Mouse (Mus musculus) right cerebral cortex, postnatal 14 days (tissue): Measurements from ENCODE around the gene Poldip3.

Source experiments
- DNase-seq: peaks from one replicate; pipeline ENCODE4 v3.0.0; 2022

Poldip3 gene

DNA sequence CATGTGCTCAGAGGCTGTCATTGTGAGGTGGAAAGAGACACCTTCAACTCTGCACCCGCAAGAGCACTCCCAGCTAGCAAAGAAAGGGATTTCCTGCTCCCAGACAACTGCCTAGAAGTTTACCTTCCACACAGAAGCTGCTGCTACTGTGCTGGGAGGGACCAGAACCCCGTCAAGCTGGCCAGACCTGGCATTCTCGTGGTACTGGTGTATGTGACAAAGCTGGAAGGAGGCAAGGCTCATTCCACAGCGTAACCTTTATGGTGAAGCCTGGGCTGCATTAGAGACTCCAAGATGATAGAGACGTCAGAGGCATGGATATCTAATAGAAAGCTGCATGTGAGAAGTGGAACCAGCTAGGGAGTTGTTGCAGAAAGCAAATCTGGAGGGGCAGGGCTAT is 24.6 kb downstream of the Poldip3 start:
- DNase-seq: no peak

DNA sequence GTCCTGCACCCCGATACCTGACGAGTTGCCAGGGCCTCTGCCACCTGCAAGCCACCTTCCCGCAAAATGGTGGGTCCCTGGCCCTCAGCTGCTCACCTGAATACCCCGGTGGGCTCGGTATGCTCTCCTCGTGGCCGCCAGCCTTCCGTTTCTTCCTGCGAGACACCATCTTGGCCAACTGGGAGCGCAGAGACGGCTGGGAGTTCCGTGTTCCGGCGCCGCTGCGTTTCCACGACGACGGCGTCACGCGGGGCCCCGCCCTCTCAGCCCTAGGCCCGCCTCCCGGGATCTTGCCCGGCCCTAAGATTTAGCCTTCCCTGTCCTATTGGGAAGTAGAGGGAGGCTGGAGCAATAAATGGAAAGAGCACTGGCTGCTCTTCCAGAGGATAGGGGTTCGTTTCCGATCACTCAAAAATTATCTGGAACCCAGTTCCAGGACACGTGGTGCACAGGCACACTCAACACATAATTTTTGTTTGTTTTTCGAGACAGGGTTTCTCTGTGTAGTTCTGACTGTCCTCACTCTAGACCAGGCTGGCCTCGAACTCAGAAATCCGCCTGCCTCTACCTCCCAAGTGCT is 26.5 kb downstream of the Poldip3 start, which contains the start of gene Rrp7a:
Rrp7a (minus strand) TSS at position 236 of the 580 bp plus-strand sequence.
- peak; percentile 94 for DNase-seq

DNA sequence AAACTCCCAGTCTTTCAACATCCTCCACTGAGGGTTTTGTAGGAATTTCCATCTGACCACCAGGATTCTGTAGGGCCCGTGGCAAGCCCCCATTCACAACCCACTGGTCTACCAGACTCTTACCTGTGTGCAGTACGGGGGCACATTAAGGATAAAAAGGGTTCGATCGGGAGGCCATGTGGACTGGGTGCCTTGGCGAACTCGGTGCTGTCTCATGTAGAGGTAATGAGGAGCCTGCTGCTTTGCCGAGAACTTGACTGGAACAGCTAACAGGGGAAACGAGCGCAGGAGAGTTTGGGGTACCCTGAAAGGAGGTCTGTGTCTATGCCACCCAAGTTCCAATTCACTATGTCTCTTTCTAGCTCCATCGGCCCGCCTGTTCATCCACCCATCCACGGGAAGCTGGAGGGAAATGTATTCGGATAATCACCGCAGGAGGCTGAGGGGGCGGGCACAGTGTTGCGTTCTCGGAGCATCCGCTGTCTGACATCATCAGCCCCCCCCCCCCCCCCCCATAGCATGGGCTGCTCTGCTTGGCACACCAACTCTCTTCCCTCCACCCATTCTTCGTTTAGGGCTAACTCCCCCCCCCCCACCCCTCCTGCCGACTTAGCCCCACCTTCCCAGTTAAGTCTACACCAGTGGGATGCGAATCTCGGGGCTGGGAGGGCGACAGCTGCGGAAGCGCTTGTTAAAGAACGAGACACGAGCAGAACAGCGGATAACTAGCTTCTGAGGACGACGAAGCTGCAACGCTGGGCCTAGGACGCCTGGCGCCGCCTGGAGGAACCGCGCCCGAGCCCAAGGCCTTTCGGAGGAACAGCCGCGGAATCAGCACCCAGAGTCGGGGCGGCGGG is 27.2 kb downstream of the Poldip3 start:
- peak; percentile 66 for DNase-seq

DNA sequence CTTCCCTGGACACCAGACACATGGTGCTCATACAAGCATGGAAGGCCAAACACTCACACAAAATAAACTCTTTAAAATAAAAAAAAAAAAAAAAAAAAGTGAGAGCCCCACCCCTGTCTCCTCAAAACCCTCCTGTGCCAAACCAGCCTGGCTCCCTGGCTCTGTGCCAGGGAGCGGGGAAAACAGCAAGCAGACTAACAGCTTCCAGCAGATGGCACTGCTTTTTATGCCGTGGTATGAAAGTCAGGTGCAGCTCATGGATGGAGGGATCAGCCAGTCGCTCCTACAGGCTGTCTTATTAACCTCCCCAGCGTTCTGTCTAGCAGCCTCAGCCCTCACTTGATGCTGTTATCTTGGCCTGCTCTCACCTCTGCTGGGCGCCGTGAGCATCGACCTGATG is 30.8 kb downstream of the Poldip3 start:
- peak; percentile 54 for DNase-seq

DNA sequence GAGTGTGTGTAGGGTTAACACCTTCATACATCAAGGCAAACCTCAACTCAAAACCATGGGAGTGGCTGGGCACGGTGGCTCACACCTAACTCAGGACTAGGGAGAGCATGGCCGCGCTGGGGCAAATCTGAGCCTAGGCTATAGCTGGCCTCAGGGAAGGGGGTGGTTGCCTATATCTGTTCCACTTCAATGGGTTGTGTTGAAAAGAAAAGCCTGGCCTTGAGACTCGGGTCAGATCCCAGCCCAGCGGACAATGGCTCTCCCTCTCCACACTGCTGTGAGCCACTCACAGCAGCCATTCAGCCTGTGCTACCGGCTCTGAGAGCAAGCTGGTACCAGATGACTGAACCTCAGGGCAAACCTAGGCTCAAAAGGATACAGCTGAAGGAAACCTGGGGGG is 34.1 kb downstream of the Poldip3 start:
- DNase-seq: no peak

DNA sequence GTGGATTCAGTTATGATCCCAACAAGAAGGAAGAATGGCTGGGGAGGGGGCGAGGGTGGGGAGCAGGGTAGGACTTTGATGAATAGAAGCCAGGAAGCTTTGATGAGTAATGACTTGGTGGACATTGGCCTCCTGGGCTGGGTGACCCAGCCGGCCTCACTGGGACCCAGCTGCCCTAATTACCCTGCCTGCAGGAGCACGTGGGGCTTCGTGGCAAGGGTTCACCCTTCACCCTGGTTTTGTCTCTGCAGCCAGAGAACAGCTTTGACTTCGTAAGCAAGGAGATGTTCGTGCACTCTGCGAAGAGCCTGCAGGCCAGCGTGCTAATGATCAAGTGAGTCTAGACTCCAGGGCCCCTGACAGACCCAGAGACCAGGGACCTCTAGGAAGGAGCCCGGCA is 35.1 kb downstream of the Poldip3 start:
- no peak for DNase-seq

DNA sequence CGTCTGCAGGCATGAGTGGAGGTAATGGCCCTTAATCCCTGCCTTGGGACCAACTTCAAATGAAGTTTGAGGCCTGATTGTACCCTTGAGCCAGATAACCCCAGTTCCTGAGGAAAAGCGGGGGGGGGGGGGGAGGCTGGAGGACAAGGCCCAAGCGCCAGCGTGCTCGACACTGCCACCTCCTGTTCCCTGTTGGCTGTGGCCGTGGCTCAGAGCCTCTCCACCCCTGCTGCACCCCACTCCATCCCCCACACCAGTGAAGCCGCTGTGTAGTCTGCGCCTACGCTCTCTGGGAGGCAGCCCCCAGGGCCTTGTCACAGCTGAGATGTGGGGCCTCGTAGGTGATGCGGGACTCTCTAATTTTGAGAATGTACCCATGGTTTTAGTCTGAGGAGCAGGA is 36.3 kb downstream of the Poldip3 start:
- peak; percentile 80 for DNase-seq

DNA sequence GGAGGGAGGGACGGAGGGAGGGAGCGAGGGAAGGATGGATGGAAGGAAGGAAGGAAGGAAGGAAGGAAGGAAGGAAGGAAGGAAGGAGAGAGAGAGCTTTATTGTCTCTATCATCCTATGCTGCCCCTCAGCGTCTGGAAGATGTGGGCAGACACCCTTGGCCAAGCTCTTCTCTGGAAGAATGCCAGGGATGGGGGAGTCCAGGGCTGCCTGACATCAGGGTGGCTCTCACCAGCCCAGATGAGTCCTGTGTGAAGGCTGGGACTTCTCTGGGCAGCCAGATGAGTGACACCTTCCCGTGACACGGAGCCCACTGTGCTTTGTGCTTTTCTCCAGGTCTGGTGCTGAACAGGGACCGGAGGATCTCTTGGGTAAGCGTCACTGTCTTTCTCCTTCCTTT is 37.3 kb downstream of the Poldip3 start:
- DNase-seq: no peak

DNA sequence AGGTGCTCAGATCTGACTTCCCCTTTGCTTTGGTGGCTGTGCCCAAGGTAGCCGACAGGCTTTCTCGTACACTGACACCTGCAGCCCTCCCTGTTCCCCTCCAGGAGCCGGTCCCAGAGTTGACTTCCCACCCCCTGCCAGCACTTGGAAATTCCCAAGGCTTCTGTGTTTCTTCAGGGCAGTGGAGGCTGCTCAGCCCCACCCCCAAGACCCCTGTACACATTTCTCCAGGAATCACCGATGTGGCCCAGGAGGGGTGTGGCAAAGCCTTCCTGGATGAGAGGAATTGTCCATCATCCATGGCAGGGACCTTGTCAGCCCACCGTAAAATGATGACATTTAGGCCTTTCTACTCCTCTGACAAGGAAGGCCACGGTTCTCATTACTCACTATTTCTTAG is 37.9 kb downstream of the Poldip3 start:
- DNase-seq: no peak

DNA sequence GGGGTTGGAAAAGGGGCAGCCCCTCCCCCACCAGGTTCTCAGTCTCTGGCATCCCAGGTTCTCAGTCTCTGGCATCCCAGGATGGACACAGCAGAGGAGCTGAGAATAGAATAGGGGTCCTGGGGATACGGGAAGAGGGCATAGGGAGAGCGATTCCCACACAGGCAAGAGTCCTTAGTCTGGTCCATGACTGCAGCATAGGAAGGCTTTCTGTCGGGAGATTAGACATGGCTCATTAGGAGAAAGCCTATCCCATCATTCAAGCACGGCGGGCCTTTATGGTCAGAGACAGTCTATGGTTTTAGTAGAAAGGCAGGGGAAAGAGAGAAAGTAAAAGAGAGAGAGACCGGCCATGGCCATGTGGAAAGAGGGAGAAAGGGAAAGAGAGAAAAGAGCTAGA is 41.4 kb downstream of the Poldip3 start:
- no peak for DNase-seq

DNA sequence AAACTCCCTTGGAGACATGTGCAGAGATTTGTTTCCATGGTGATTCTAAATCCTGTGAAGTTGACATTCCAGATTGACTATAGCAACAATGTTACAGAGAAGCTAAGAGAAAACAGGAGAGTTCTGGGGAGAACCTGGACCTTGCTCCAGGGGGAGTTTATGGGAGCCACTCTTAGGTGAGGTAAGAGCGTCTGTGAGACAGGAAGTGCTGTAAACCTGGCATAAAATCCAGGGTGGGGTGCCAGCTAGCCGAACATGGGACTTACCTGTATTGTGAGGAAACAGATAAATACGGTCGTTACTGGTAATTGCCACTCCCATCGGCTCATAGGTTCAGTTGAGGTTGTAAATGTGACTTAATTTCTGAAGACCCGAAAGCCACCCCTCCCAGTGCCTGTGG is 42.8 kb downstream of the Poldip3 start:
- no peak for DNase-seq

DNA sequence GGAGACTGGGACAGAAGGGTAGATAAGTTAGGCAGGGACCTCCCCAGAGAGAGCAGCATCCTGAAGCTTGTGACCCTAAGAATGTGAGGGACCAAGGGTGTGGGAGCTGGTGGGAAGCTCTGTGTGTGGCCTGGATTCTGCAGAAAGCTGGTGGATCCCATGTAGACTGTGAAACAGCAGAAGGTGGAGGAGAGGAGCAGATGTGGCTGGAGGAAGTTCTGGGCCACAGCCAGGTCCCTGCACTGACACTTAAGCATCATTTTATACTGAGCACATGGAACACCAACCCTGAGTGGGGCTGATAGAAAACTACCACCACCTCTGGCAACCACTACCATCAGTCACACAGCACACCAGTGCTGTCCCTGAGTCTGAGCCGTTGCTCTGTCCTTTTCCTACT is 46.1 kb downstream of the Poldip3 start:
- DNase-seq: no peak

DNA sequence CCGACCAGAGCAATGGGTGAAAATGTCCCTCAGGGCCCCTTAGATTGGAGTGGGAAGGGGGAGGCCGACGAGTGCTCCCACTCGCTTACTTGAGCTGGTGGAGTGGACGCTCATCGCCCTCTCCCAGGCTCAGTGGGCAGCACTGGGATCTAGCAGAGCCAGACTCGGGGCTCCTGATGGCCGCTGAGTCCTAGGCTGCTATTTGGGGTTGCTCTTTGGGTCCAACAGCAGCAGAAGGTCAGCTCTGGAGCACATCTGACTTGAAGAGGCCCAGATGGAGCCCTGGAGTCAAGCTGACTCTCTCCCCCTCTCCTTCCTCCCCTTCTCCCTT is 48.9 kb downstream of the Poldip3 start:
- DNase-seq: no peak

DNA sequence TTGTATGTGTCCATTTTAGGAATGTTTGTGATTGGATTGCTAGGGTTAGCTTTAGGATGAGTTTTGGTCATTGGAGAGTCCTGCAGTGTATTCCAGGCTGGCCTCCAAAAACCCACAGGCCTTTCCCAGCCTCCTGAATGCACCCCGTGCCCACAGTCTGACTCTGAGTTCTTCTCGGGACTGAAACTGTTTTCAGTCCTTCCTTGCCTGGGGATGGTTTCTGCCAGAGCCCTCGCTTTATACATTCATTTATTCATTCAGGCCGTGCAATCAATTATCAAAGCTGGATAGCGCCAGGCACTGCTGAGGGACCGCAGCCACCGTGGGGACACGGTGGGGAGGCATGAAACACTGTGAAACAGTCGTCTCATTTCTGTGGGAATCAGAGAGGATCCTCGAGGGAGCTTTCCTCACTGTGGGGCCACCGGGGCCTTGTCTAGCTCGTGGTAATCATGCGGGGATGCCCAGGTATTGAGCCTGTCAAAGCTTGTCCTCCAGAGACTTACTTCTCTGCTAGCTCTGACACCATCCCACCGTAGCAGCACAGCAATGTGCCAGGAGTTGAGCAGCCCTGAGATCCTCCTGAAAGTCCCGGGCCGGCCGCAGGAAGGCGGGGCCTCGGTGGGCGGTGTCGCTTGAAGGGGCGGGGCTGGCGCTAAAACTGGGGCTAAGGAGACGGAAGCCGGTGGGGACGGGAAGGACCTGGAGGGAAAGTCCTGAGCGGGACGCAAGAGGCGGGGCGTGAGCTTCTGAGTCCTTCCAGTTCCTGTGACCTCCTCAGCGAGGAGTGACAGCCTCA is 49.5 kb downstream of the Poldip3 start:
- peak; percentile 64 for DNase-seq

DNA sequence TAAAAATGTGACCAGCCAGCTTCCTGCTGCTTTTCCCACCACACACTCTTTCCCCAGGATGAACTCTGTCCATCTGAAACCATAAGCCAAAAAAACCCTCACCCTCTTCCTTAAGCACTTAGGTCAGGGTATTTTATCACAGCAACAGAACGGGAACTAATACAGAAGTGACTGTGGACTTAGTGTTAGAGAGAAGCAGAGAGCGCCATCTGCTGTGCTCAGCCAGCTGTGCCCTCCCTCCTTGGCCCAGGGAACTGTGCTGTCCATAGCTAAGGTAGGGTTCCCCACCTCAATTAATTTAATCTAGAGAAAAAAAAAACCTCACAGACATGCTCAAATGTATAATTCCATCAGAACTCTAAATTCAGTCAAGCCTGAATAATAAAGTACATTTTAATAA is 53.2 kb downstream of the Poldip3 start:
- DNase-seq: no peak

DNA sequence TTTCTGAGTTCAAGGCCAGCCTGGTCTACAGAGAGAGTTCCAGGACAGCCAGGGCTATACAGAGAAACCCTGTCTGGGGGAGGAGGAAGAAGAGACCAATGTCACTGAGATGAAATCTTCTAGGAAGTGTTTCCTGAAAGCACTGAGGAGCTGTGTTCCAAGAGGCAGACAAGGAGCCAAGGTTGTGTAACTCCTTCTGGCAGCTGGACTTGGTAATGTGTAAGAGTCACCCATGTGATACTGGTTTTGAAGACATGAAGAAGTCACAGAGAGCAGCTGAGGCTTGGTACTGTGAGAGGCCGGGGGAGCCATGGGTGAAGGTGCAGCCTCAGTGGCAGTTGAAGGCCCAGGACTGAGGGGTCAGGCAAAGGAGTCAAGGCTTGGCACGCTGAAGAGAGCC is 55.5 kb downstream of the Poldip3 start:
- no peak for DNase-seq

DNA sequence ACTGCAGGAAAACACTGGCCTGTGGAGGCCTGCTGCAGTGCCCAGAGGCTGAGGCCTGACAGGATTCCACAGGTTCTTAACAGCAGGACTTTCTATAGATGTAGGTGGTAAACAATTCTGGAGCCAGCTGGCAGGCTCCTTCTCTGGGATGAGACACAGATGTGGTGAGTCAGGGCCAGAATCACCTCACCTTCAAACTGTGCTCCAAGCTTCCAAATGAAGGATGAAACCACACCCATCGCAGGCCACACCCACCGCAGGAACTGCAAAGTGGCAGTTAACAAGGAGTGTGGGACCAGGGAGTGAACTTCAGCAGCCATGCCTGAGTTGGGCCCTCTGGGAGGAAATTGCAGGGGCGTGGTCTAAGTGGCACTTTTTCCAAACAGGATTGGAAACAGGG is 58.3 kb downstream of the Poldip3 start:
- DNase-seq: no peak

DNA sequence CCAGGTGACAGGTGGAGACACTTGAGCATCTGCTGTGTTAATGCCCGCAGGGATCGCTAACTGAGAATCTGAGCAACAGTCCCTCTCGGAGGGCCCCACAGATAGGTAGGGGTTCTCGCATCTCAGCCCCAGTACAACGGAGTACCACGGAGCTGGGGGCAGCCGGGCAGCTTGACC is 59.9 kb downstream of the Poldip3 start, which contains the start of gene Serhl:
Serhl (plus strand) TSS at position 78 of the 177 bp plus-strand sequence.
- DNase-seq: no peak

DNA sequence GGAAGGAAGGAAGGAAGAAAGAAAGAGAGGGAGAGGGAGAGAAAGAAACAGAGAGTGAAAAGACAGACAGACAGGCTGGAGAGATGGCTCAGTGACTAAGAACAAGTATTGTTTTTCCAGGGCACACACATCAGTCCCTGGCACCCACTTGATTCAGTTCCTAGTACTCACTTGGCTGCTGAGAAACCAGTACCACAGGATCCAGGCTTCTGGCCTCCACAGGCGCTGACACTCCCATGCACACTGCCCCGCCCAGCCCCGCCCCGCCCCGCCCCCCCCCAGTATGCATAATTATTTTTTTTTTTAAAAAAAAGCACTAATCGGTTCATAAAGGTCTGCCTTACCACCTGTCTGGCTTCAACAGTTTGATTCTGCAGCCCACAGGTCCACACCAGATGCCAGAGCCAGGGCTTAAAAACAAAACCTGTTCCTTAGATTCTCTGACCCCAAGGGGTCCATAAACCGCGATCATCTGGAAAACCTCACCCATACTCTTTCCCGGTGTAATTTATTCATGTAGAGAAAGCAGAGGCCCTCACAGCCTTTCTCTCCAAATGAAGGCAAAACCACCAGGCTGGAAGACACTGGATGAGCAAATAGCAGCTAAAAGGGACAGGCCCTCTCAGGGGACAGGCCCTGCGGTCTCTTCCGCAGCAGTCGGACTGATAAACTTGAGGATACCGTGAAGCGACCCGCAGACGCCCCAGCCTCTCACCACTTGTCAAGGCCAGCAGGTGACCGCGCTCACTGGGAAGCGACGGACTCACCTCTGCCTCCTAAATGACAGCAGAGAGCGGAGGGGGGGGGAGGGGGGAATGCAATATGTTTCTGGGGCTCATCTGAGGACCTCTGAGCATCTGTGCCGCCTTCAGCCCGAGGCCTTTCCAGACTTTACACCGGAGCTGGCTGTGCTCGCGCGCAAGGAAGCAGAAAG is 60.4 kb downstream of the Poldip3 start:
- DNase-seq: no peak

DNA sequence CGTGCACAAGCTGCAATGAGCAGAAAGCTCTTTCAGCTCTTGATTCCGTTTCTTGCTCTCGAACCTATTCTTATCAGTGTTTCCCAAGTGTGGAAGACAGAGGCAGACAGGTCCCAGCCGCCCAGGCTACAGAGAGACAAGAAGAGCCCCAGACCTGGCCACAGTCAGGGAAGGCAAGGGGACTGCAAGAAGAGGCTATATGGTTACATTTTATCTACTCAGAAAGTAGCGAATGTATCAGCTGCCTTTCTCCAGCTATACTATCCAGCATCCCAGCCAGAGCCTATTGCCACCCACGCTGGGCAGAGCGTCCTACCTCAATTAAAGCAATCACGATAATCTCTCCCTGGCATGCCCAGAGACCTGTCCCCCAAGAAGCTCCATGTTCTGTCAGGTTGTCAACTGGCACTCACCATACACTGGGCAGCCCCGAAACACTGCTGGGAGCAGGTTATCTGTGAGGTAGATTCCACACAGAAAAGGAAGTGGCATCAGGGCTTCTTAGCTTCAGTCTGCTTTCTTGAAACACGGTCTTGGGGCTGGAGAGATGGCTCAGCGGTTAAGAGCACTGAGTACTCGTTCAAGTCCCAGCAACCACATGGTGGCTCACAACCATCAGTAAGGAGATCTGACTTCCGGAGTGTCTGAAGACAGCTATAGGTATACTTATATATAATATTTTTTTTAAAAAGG is 62.4 kb downstream of the Poldip3 start:
- no peak for DNase-seq

DNA sequence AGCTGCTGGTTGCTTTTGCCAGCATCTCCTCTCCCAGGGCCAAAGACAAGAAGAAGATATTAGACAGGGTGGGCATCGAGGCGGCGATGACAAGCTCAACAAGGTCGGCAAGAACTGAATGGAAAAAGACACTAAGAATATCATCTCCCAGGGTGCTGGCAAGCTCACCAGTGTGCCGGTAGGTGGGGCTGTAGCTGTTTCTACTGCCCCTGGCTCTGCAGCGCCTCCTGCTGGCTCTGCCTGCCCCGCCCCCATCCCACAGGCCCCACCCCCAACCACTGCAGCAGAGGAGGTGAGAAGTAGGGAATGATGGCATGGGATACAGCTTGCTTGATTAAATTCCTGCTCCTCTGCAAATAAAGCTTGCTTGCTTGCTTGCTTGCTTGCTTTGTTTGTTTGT is 63.3 kb downstream of the Poldip3 start:
- peak; percentile 66 for DNase-seq

DNA sequence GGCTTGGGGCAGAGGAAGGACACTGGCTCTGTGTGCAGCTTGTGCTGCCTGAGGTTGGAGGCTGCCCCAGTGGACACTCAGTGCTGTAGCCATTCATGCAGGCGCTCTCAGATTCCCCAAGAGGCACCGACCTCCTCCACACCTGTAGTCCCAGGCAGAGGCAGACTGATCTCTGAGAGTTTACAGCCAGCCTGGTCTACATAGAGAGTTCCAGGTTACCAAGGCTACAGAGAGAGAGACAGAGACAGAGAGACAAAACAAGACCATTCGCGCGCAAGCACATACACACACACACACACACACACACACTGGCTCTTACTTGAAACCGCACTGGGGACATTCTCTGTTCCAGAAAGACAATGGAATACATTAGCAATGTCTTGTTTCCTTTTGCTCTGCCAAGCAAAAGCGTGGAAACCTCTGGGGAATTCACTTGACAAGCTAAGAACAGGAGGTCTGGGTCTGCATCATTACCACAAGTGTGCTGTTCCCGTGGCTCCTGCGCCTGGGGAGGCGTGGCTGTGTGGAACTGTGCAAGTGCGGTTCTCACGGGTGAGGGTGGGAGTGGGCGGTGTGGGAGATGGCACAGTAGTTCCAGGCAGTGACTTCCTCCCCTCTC is 65.1 kb downstream of the Poldip3 start:
- peak; percentile 23 for DNase-seq
